Mouse (Mus musculus): Measurements from ENCODE around the gene Smok3b. TPM values are rescaled to one million over a fixed set of nuclear protein-coding genes. Genes with fewer than 3 reads are reported as not detected.
"Not testable (repeated sequence)": the region's sequence is repeated elsewhere in the genome, so short reads cannot be mapped to it uniquely, and the experiment has no call there.

Gene Smok3b
- polyA plus RNA-seq, 1 experiment from 2014 or later = not detected

DNA sequence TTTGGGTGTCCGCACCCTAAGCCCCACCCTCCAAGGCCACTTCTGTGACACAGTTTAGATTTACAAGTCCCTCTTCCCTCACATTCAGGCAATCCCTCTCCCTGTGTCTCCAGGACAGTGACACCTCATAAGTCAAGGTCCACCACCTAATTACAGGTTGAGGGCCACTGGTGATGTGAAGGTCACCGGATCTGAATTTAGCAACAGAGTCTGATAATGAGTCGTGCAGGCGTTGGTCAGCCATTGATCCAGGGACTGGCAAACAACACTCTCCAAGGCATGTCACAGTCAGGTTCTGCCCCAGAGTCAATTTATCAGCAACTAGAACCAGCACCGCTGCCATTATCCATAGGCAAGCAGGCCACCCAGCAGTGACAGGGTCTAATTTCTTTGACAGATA is 8.8 kb upstream of the Smok3b start:
- H3K4me2 ChIP-seq (ENCODE audit: low read depth, low read length) = no peak overlapping the region
- H3K4me3 ChIP-seq (ENCODE audit: low read length) = no peak overlapping the region
- no peak for ATAC-seq
- H3K4me1 ChIP-seq (ENCODE audit: control insufficient read depth, insufficient read depth, low read length) = no peaks in the 10 kb centered on the region
- H3K27me3 ChIP-seq (replicated peaks; ENCODE audit: control insufficient read depth, insufficient read depth, low read length) = no peaks in the 10 kb centered on the region
- H3K9ac ChIP-seq (ENCODE audit: low read depth, low read length) = no peak overlapping the region
- no peaks in the 10 kb centered on the region for H3K36me3 ChIP-seq (ENCODE audit: control insufficient read depth, insufficient read depth, low read length)
- WGBS = 86% methylated on average over 5 of the region's 5 CpGs
- no peaks in the 10 kb centered on the region for H3K9me3 ChIP-seq (ENCODE audit: control insufficient read depth, low read length)
- no peak overlapping the region for H3K27ac ChIP-seq (ENCODE audit: low read length)

DNA sequence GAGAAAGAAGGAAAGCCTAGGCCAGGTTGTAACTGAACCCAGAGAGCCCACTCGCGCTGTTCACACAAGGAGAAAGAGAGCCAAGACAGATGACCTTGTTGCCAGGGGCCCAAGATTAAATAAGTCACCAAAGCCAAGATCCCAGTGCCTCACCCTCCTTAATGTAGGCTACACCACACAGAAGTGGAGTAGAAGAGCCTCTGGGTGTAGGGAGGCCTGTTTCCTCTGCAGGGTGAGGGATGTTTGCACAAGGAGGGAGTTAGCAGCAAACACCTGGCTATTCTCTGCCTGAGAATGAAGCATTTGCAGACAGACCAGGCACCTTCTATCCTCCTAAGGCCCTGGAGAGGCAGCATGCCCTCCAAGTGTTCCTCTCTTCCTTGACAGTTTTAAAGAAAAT is 4.7 kb upstream of the Smok3b start:
- H3K4me1 ChIP-seq (ENCODE audit: control insufficient read depth, insufficient read depth, low read length) = no peaks in the 10 kb centered on the region
- H3K27ac ChIP-seq (ENCODE audit: low read length) = no peak overlapping the region
- no peak overlapping the region for H3K9ac ChIP-seq (ENCODE audit: low read depth, low read length)
- no peak overlapping the region for H3K4me2 ChIP-seq (ENCODE audit: low read depth, low read length)
- peak; percentile 67 for ATAC-seq
- no peak overlapping the region for H3K4me3 ChIP-seq (ENCODE audit: low read length)
- 64% methylated on average over 2 of the region's 2 CpGs for WGBS
- H3K36me3 ChIP-seq (ENCODE audit: control insufficient read depth, insufficient read depth, low read length) = no peaks in the 10 kb centered on the region
- no peaks in the 10 kb centered on the region for H3K9me3 ChIP-seq (ENCODE audit: control insufficient read depth, low read length)
- H3K27me3 ChIP-seq (replicated peaks; ENCODE audit: control insufficient read depth, insufficient read depth, low read length) = no peaks in the 10 kb centered on the region

DNA sequence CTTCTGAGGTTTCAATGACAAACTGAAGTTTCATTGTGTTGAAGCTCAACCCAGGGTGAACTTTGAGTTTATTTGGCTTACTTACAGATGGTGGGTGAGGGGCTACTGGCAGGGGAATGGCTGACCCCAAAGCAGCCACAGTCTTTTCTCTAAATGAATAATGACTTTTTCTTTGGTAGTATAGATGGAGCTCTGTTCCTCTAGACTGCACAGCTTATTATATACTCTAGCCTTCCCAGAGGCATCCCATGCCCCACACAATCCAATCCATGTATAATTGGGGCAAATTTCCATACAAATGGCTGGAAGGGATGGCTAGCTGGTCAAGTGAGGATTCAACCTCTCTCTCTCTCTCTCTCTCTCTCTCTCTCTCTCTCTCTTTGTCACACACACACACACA is 4.2 kb upstream of the Smok3b start:
- no peak overlapping the region for H3K4me3 ChIP-seq (ENCODE audit: low read length)
- H3K36me3 ChIP-seq (ENCODE audit: control insufficient read depth, insufficient read depth, low read length) = no peaks in the 10 kb centered on the region
- ATAC-seq = peak; percentile 56
- H3K9ac ChIP-seq (ENCODE audit: low read depth, low read length) = no peak overlapping the region
- no peak overlapping the region for H3K4me2 ChIP-seq (ENCODE audit: low read depth, low read length)
- H3K4me1 ChIP-seq (ENCODE audit: control insufficient read depth, insufficient read depth, low read length) = no peaks in the 10 kb centered on the region
- no peaks in the 10 kb centered on the region for H3K9me3 ChIP-seq (ENCODE audit: control insufficient read depth, low read length)
- H3K27me3 ChIP-seq (replicated peaks; ENCODE audit: control insufficient read depth, insufficient read depth, low read length) = no peaks in the 10 kb centered on the region
- H3K27ac ChIP-seq (ENCODE audit: low read length) = no peak overlapping the region

DNA sequence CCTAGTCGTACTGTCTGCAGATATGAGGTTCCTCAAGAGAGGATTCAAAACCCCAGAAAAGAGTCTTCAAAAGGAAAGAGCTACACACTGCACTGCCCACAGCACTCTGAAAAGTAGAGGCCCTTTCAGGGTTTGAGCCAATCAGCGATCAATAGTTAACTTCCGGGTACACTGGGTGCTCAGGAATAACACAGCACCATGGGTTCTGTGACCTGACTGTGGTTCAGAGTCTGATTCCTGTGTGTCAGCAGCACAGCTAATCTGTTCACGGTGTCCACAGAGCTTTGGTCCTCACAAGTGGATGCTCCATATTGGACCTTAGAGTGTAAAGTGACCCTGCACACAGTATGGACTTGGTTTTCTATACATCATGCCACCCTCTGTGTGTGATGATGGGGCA is 1.7 kb upstream of the Smok3b start:
- H3K4me2 ChIP-seq (ENCODE audit: low read depth, low read length); H3K27me3 ChIP-seq (replicated peaks; ENCODE audit: control insufficient read depth, insufficient read depth, low read length); H3K9ac ChIP-seq (ENCODE audit: low read depth, low read length); H3K4me3 ChIP-seq (ENCODE audit: low read length); H3K36me3 ChIP-seq (ENCODE audit: control insufficient read depth, insufficient read depth, low read length); H3K27ac ChIP-seq (ENCODE audit: low read length); H3K9me3 ChIP-seq (ENCODE audit: control insufficient read depth, low read length); H3K4me1 ChIP-seq (ENCODE audit: control insufficient read depth, insufficient read depth, low read length); ATAC-seq: not testable (repeated sequence)
- WGBS = 86% methylated on average over 3 of the region's 4 CpGs

DNA sequence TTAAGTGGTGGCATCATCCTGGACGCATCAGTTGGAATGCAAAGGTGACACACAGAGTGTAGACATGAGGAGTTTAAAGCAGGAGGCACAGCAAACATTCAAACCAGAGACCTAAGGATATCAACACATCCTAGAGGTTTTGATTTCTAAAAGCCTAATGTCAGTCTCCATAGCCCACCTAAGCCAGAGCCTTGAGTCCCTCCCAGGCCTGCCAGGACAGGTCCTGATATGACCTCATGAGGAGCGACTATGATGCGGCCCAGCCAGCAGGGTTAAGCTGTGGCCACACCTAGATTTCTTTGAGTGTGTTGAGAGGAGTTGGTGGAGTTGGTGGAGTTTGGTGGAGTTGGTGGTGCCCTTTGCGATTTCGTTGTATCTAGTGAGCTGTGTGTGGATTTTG is 31.7 kb downstream of the Smok3b start, which contains the start of gene Smok3c:
Gene Smok3c (plus strand): TSS at position 301 of the 400 bp plus-strand sequence.
- H3K4me1 ChIP-seq (ENCODE audit: control insufficient read depth, insufficient read depth, low read length); H3K36me3 ChIP-seq (ENCODE audit: control insufficient read depth, insufficient read depth, low read length); H3K27ac ChIP-seq (ENCODE audit: low read length); H3K4me3 ChIP-seq (ENCODE audit: low read length); H3K4me2 ChIP-seq (ENCODE audit: low read depth, low read length); H3K9ac ChIP-seq (ENCODE audit: low read depth, low read length); H3K27me3 ChIP-seq (replicated peaks; ENCODE audit: control insufficient read depth, insufficient read depth, low read length); H3K9me3 ChIP-seq (ENCODE audit: control insufficient read depth, low read length); ATAC-seq: not testable (repeated sequence)
- no CpG with 5 or more reads among the region's 5 CpGs for WGBS

DNA sequence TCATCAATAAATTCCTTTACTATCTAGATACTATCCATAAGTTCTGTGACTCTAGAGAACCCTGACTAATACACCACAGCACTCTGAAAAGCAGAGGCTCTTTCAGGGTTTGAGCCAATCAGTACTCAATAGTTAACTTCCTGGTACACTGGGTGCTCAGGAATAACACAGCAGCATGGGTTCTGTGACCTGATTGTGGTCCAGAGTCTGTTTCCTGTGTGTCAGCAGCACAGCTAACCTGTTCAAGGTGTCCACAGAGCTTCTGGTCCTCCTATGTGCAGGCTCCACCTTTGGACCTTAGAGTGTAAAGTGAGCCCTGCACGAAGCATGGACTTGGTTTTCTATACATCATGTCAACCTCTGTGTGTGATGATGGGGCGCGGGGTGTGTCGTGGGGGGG is 52.6 kb downstream of the Smok3b start:
- 83% methylated on average over 4 of the region's 4 CpGs for WGBS
- Histone ChIP-seq H3K4me2 (ENCODE audit: low read depth, low read length) (no peak overlapping the region), H3K4me1 (ENCODE audit: control insufficient read depth, insufficient read depth, low read length) (no peaks in the 10 kb centered on the region), H3K36me3 (ENCODE audit: control insufficient read depth, insufficient read depth, low read length) (no peaks in the 10 kb centered on the region), H3K9ac (ENCODE audit: low read depth, low read length) (no peak overlapping the region), H3K4me3 (ENCODE audit: low read length) (no peak overlapping the region), H3K9me3 (ENCODE audit: control insufficient read depth, low read length) (no peaks in the 10 kb centered on the region), H3K27me3 (replicated peaks; ENCODE audit: control insufficient read depth, insufficient read depth, low read length) (no peaks in the 10 kb centered on the region), H3K27ac (ENCODE audit: low read length) (no peak overlapping the region)
- no peak for ATAC-seq

DNA sequence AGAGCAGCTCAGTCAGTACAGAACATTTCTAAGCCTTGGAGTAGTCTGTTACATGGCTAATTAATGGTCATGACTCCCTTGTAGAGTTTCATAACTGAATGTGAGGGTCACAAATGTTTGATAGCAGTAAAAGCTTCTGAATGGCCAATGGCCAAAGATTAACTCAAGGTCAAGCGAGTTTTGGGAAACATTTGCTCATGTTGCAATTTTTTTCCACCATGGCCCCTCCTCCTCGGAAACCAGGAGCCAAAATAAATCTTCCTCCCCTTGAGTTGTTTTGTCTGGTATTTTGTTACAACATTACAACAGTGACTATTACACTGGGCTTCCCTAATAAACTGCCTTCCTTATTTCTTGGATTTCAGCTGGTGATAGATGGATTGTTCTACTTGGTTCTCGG is 54.5 kb downstream of the Smok3b start:
- no peaks in the 10 kb centered on the region for H3K27me3 ChIP-seq (replicated peaks; ENCODE audit: control insufficient read depth, insufficient read depth, low read length)
- H3K9me3 ChIP-seq (ENCODE audit: control insufficient read depth, low read length) = no peaks in the 10 kb centered on the region
- H3K4me3 ChIP-seq (ENCODE audit: low read length) = no peak overlapping the region
- no peak overlapping the region for H3K4me2 ChIP-seq (ENCODE audit: low read depth, low read length)
- H3K27ac ChIP-seq (ENCODE audit: low read length) = no peak overlapping the region
- no peak overlapping the region for H3K9ac ChIP-seq (ENCODE audit: low read depth, low read length)
- no peak for ATAC-seq
- H3K36me3 ChIP-seq (ENCODE audit: control insufficient read depth, insufficient read depth, low read length) = no peaks in the 10 kb centered on the region
- no peaks in the 10 kb centered on the region for H3K4me1 ChIP-seq (ENCODE audit: control insufficient read depth, insufficient read depth, low read length)
- 76% methylated on average over 3 of the region's 3 CpGs for WGBS

DNA sequence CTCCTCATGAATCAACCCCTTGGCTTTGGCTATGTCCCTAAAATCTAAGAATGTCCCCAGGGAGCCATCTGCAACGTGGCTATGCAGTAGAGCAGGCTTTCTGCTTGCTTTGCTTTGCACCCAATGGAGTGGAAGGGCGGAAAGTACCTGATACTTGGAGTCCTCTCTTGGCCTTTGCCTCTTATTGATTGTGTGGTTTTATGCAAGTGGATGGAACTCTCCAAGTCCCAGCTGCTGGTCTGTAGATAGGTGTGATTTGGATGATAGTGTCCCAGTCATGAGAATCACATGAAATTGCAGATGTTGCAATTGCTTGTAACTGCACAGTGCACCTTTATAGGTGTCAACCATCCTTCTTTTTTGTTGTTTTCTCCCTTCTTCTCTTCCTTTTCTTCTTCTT is 54.9 kb downstream of the Smok3b start:
- ATAC-seq = no peak
- no peaks in the 10 kb centered on the region for H3K4me1 ChIP-seq (ENCODE audit: control insufficient read depth, insufficient read depth, low read length)

DNA sequence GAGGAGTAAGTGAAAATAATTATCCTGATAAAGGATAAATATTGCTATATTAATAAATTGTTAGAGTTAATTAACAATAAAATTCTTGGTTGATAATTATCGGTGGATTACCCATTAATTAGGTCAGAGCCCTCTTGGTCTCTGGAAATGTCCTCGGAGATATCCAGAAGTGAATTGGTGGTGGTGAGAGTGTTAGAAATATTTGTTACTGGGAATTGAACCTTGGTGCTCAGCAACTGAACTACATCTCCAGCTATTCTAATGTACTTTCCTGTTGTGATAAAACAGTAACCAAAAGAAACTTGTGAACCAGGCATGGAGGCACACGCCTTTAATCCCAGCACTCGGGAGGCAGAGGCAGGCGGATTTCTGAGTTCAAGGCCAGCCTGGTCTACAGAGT is 59.2 kb downstream of the Smok3b start:
- H3K9me3 ChIP-seq (ENCODE audit: control insufficient read depth, low read length) = no peaks in the 10 kb centered on the region
- no peak overlapping the region for H3K9ac ChIP-seq (ENCODE audit: low read depth, low read length)
- H3K4me1 ChIP-seq (ENCODE audit: control insufficient read depth, insufficient read depth, low read length) = no peaks in the 10 kb centered on the region
- no peaks in the 10 kb centered on the region for H3K36me3 ChIP-seq (ENCODE audit: control insufficient read depth, insufficient read depth, low read length)
- no peak overlapping the region for H3K4me3 ChIP-seq (ENCODE audit: low read length)
- no peaks in the 10 kb centered on the region for H3K27me3 ChIP-seq (replicated peaks; ENCODE audit: control insufficient read depth, insufficient read depth, low read length)
- no peak for ATAC-seq
- WGBS = 92% methylated on average over 5 of the region's 5 CpGs
- no peak overlapping the region for H3K4me2 ChIP-seq (ENCODE audit: low read depth, low read length)
- H3K27ac ChIP-seq (ENCODE audit: low read length) = no peak overlapping the region

More for the DNA sequence above, 54.9 kb downstream of the Smok3b start:
- Histone ChIP-seq H3K27ac (ENCODE audit: low read length) (no peak overlapping the region), H3K9ac (ENCODE audit: low read depth, low read length) (no peak overlapping the region), H3K36me3 (ENCODE audit: control insufficient read depth, insufficient read depth, low read length) (no peaks in the 10 kb centered on the region), H3K9me3 (ENCODE audit: control insufficient read depth, low read length) (no peaks in the 10 kb centered on the region), H3K4me3 (ENCODE audit: low read length) (no peak overlapping the region), H3K4me2 (ENCODE audit: low read depth, low read length) (no peak overlapping the region), H3K27me3 (replicated peaks; ENCODE audit: control insufficient read depth, insufficient read depth, low read length) (no peaks in the 10 kb centered on the region)
- 54% methylated on average over 2 of the region's 2 CpGs for WGBS

DNA sequence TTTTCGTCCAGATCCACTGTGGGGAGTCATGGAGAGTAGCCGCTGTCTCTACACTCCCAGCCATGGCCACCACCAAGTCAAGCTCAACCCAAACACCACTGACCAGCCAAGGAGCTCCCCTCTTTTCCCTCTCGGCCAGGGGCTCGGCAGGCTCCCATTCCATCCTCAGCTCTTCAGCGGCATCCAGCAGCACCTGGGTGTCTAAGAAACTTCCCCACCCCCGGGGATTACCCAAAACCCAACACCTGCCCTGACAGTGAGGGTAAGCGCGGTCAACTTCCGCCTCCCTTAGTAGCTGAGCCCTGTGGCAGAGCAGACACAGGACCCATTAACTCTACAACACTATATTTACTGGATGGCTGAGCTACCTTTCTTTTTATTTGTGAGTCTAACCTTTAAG is 60.2 kb downstream of the Smok3b start:
- Histone ChIP-seq H3K4me2 (ENCODE audit: low read depth, low read length) (no peak overlapping the region), H3K27ac (ENCODE audit: low read length) (no peak overlapping the region), H3K9me3 (ENCODE audit: control insufficient read depth, low read length) (no peaks in the 10 kb centered on the region), H3K27me3 (replicated peaks; ENCODE audit: control insufficient read depth, insufficient read depth, low read length) (no peaks in the 10 kb centered on the region), H3K4me3 (ENCODE audit: low read length) (no peak overlapping the region), H3K4me1 (ENCODE audit: control insufficient read depth, insufficient read depth, low read length) (no peaks in the 10 kb centered on the region), H3K9ac (ENCODE audit: low read depth, low read length) (no peak overlapping the region), H3K36me3 (ENCODE audit: control insufficient read depth, insufficient read depth, low read length) (no peaks in the 10 kb centered on the region)
- no peak for ATAC-seq
- 85% methylated on average over 9 of the region's 9 CpGs for WGBS

All from intestine, embryonic 16.5 days (tissue).